Mouse (Mus musculus) cerebellum, postnatal 10 days (tissue): ENCODE results near the gene Gm20850.
"Not testable (repeated sequence)": the region's sequence is repeated elsewhere in the genome, so short reads cannot be mapped to it uniquely, and the experiment has no call there.

Experiments used
- DNase-seq, 2 experiments: peaks; one replicate each; pipeline ENCODE4 v3.0.0; 2021; ENCODE audit warnings: mixed read lengths in 2 of 2

The Gm20850 gene

DNA sequence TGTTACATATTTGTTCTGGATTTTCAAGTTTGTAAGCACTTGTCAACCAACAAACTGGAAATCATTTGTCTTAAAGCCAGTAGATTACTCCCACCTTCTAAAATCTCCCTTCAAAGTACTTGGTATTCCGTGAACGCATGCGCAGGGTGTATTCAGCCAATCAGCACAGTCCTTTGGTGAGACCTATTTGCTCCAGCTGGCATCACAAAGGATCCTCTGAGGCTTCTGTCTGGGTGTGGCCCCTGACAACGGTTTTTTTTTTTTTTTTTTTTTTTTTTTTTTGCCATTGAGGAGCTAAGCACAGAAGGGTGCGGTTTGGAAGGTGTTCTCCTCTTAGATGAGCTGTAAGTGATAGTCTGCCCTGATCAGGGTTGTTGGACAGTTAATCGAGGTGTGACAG is at the start of gene Gm20850:
Gene Gm20850, plus strand, starts transcription at position 301 of the 400 bp plus-strand sequence.
- not testable (repeated sequence) for DNase-seq
